In genomic region chrX:164901847-164902246, GRCm38 (mm10) we compare ENCODE assay signal across 27 mouse cellular contexts.
"Had no signal": no experiment of that assay in that cellular context is flagged by ENCODE, and none has a peak within 500 bp of the region (broad histone marks: within the 10 kb centered on the region; RNA-seq: fewer than 3 reads in every experiment).

No protein-coding gene starts in this region.

- H3K27me3 ChIP-seq: heart, embryonic 13.5 days; heart, embryonic 15.5 days; hindbrain, embryonic 13.5 days; hindbrain, embryonic 15.5 days; liver, embryonic 13.5 days had no signal

- H3K4me3 ChIP-seq: heart, adult 2 months; heart, embryonic 13.5 days; heart, embryonic 15.5 days; hindbrain, embryonic 13.5 days; hindbrain, embryonic 15.5 days; kidney, embryonic 15.5 days; left cerebral cortex, adult 2 months; limb, embryonic 10.5 days; limb, embryonic 12.5 days; liver, embryonic 13.5 days had no signal

- H3K36me3 ChIP-seq: heart, embryonic 13.5 days; heart, embryonic 15.5 days; hindbrain, embryonic 13.5 days; hindbrain, embryonic 15.5 days; kidney, embryonic 15.5 days; limb, embryonic 10.5 days; limb, embryonic 12.5 days; liver, embryonic 13.5 days had no signal

- DNase-seq: gastrocnemius, postnatal 14 days; gastrocnemius, postnatal 36 days; heart, adult 11 months; heart, adult 2 months; heart, postnatal 14 days; heart, postnatal 36 days; kidney, adult 11 months; kidney, adult 2 months; kidney, adult 9 months; kidney, postnatal 14 days; kidney, postnatal 36 days; layer of hippocampus, adult 9-11 months; liver; liver, embryonic 13.5 days had no signal

- H3K27ac ChIP-seq: heart, adult 2 months; heart, embryonic 13.5 days; heart, embryonic 15.5 days; hindbrain, embryonic 13.5 days; hindbrain, embryonic 15.5 days; hindbrain, postnatal 0 days; kidney, embryonic 15.5 days; kidney, postnatal 0 days; left cerebral cortex, adult 2 months; limb, embryonic 10.5 days; limb, embryonic 12.5 days; liver, embryonic 13.5 days had no signal

- H3K9ac ChIP-seq: heart, embryonic 13.5 days; heart, embryonic 15.5 days; hindbrain, embryonic 13.5 days; hindbrain, embryonic 15.5 days; kidney, embryonic 15.5 days; limb, embryonic 12.5 days; liver, embryonic 13.5 days had no signal

- H3K4me1 ChIP-seq: heart, embryonic 13.5 days; heart, embryonic 15.5 days; hindbrain, embryonic 13.5 days; hindbrain, embryonic 15.5 days; kidney, embryonic 15.5 days; limb, embryonic 10.5 days; limb, embryonic 12.5 days; liver, embryonic 13.5 days had no signal

- H3K9me3 ChIP-seq: heart, embryonic 13.5 days; heart, embryonic 15.5 days; hindbrain, embryonic 13.5 days; hindbrain, embryonic 15.5 days; kidney, embryonic 15.5 days; limb, embryonic 10.5 days; limb, embryonic 12.5 days; liver, embryonic 13.5 days had no signal

- ATAC-seq: hindbrain, postnatal 0 days; intestine, embryonic 16.5 days had no signal

- H3K4me2 ChIP-seq: heart, embryonic 11.5 days; heart, embryonic 13.5 days; heart, embryonic 15.5 days; hindbrain, embryonic 13.5 days; hindbrain, embryonic 15.5 days; kidney, embryonic 15.5 days; limb, embryonic 12.5 days; liver, embryonic 11.5 days; liver, embryonic 13.5 days had no signal
